Mouse (Mus musculus): ENCODE measurements at regions not wholly inside any gene's neighbourhood (a gene's known extent, or its start where the extent isn't known, plus 50 kb on each side); places are given as distances from the start of the nearest gene placed in this dataset.

DNA sequence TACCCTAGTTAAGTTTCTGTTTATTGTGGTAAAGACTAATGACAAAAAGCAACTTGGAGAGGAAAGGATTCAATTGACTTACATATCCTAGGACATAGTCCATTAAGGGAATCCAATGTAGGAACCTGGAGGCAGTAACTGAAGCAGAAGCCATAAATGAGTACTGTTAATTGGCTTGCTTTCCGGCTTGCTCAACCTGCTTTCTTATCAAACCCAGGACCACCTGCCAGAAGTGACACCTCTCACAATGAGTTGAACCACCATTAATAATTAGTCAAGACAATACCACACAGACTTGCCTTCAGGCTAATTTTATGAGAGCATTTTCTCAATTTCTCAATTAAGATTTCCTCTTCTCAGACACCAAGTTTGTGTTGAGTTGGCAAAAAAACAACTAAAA is 148.8 kb downstream of the Ccser2 start:
- no peak for DNase-seq

DNA sequence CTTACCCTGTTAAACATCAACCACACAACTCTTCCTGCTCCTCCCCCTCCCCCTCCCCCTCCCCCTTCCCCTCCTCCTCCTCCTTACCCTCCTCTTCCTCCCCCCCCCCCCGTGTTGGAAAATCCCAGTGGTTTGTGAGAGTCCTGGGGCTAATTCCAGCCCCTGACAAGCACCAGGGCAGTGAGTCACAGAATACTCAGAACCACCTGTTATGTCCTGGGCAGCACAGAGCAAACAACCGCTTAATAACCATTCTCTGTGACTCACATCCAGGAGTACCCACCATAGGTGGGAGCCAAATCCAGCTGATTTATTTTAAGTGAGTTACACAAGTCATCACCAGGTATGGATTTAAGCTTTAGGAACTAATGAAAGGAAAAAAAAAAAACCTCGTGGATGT is 166.2 kb downstream of the Ccser2 start:
- no peak for DNase-seq

DNA sequence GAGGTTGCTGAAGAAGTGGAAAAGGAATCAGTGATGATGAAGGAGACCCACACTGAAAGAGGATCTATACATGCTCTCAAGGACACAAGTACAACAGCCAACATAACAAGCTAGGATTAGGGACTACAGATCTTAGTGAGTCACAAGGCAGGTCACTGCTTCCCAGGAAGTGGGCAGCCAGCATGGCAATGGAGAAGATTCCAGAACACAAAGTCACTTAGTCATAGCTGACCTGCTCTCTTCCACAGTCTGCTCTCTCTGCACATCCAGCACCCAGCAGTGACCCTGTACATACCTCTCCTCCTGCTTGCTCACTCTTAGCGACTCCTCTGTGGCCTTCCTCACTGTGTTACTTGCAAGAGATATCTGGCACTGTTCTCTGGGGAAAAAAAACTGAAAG is 168.8 kb downstream of the Ccser2 start:
- no peak for DNase-seq

DNA sequence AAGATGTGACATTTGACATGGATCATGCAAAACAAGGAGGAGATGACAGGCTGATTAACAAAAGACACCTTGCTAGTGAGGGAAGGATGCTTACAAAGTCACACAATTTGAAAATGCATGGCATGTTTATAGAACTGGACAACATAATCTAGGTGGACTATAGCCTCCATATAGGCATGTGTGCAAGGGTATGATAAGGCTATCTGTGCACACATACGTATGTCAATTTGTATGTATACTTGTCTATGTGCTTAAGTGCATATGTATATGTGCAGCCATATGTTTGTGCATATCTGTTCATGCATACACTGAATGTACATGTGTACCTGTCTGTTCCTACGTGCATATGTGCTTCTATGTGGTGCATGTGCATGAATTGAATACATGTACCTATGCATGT is 186.7 kb downstream of the Ccser2 start:
- DNase-seq = no peak

DNA sequence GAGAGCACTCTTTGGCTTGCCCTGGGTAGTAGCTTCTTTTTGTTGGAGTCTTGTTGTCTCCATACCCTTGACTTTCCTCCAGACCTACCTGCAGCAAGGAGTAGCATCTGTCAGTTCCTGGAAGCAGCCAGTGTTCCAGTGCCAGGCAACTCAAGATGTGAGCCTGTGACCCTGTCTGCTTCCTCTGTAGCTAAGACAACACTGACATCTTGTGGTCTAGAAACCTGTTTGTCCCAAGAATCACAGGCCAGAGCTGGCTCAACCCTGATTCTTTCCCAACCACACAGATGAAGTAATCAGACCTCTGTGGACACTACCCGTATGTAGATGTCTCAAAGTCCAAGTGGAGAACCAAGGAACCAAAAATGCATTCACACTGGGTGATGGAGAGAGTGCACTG is 189.6 kb downstream of the Ccser2 start:
- DNase-seq = no peak

DNA sequence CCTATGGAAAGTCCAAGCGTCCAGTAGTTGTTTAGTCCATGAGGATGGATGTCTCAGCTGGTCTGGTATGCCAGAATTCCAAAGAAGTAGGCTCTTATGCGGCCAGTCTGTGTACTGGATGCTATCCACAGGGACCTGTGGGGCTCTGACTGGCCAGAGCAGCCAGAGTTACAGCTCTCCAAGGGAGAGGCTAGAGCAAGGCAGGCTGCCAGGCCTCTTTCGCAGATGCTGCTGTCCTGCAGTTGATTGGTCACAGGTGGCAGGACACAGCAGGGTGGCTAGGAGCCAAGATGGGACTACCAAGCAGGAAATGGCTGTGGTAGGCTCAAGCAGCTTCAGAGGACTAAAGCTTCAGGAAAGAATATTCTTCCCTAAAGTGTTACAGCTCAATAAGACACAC is 194.2 kb downstream of the Ccser2 start:
- peak; percentile 30 for DNase-seq

DNA sequence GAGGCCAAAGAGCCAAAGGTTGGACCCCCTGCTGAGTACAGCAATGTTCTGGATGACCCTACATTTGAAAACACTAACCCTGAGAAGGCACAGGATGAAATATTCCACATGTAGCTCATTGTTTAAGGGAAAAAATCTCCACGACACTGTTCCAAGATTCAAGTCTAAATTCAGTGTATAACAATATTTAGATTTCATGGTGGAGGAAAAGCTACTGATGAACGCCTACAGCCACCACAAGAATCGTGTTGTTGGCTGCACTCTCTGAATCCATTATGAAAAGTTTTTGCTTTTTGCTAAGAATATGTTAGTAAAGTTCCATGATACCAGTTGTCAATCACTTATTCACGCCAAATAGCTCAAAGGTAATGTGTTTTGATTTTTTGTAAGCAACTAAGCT is 204.2 kb downstream of the Ccser2 start:
- DNase-seq = no peak

DNA sequence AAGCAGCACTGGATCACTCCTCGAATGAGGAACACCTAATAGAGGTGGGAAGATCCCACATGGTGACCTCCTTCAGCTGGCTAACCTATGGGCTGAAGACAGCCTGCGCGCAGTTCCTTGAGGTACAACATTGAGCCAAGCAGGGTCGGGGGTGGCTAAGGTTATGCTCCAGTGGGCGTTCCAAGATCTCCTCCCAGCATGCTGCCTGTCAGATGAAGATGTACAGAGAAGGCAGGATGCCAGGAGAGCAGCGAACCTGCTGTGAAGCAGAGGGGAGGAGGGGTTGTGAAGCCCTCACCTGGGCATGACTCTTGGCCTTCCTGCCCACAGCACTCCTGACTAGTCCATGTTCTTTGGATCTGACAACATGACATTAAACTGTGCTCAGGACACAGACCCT is 212.5 kb downstream of the Ccser2 start:
- no peak for DNase-seq

DNA sequence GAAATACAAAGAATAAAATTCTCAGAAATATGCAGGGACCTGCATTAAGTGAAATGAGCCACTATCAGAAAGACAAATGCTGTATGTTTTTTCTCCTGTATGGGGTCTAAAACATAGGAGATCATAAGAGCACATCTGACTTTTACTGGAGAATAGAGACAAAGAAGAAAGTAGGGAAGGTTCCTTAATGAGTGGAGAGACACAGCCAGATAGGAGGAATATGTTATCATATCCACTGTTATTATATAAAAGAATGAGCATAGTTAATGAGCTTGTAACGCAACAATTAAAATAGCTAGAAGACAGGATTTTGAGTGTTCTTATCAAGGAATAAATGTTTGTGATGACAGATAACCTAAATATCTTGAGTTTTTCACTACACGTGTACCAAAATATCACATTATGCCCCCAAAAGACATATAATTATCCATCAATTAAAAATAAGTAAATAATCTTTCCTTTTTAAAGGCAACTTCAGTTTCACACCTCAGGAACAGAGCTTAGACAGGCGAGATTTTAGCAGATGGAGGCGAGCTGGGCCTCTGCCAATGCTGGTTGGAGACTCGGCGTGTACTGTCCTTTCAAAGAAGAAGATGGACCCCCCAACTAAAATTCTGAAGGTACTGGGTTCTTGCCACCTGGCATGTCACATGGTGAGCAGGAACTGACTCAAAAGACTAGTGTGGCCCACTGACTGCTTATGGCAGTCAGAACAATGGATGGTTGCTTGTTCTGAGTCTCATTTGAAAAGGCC is 220.3 kb downstream of the Ccser2 start:
- no peak for DNase-seq

DNA sequence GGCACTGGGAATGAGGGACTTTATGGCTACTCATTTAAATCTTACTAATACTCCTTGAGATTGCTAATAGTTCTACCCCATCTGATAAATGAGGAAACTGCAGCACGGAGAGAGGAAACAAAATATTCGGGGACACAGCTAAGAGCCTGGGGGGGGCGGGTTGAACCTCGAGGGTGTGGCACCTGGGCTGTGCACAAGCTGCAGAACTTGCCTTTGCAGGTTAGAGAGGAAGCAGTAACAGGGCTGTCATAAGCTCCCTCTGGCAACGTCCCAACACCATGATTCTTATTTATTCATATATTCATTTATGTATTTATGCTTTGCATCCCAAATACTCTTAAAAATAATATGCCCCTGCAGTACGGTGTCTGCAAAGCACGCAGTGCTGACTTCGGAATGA is 237.5 kb downstream of the Ccser2 start:
- no peak for DNase-seq

DNA sequence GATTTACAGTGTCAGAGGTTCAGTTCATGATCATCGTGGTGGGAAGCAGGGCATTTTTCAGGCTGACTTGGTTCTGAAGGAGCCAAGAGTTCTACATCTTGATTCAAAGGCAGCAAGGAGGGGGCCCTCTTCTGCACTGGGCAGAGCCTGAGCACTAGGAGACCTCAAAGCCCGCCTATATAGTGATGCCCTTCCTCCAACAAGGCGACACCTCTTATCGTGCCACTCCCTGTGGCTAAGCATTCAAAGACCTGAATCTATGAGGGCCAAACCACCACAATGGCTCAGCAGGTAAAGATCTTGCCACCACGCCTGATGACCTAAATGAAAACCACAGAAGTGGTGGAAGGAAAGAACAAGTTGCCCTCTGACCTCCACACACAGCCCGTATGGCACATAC is 242.5 kb downstream of the Ccser2 start:
- no peak for DNase-seq

DNA sequence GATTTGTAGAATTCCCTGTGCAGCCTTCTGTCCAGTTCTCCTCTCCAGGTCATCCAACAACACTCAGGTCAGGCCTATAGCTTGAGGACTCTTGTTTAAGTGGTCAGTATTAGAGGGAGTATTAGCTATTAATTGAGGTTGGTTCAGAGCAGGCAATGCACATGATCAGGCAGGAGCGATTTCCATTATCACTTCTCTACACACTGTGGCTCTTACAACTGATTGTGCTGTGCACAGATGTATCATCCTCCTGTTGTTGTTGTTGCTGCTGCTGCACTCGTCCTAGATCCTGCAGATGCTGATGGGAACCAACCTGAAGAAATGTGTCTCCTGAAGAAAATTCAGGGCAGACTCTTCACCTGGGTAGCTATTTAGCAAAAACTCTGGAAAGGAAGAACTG is 252.9 kb downstream of the Ccser2 start:
- no peak for DNase-seq

DNA sequence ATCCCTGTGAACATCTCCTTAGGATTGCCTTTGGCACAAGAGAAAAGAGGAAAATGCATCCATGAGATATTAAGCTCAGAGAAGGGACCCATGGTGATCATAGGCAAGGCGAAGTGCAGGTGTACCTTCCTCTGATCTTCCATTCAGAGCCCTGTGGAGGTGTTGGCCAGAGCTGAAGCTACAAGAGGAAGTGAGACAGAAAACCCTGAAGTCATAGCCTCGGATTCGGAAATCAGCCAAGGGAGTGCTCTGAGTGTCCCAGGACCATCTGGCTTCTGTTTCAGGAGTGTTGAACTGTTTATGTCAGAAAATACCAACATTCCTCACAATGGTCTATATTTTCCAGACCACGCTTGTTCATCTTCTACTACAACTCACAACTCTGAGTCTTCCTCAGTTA is 271.6 kb downstream of the Ccser2 start:
- no peak for DNase-seq

DNA sequence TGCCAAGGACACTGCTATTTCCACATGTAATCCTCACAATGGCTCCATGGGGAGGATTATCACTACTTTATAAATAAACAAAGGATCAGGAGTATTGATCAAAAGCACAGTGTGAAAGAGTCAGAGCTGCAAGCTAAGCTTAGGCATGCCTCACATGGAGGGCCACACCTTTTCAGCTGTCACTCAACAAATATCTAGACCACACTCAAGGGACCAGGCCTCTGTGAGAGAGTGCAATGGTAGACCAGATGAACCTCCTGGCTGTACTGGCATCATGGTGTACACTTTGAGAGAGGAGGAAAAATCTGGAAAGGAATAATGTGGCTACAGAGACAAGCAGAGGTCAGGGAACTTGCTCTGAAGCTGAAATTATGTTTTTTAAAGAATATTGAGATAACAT is 276.6 kb downstream of the Ccser2 start:
- no peak for DNase-seq

DNA sequence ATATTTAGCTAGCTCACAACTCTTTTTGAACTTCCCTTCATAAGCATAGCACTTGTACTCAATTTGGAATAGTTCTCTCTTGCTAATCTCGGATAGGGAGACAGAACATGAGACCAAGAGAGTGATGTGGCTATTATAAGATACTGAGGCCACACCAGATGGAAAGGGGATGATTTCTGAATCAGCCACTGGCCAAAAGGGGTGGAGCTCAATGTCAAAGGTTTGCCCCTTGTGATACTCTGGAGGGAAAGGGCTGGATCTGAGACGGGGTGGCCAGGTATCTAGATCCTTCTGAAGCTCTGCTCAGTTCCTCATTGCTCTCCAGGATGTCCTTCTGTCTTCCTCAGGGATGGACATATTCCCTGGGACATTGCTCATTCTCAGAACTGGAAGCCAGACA is 277.6 kb downstream of the Ccser2 start:
- no peak for DNase-seq

DNA sequence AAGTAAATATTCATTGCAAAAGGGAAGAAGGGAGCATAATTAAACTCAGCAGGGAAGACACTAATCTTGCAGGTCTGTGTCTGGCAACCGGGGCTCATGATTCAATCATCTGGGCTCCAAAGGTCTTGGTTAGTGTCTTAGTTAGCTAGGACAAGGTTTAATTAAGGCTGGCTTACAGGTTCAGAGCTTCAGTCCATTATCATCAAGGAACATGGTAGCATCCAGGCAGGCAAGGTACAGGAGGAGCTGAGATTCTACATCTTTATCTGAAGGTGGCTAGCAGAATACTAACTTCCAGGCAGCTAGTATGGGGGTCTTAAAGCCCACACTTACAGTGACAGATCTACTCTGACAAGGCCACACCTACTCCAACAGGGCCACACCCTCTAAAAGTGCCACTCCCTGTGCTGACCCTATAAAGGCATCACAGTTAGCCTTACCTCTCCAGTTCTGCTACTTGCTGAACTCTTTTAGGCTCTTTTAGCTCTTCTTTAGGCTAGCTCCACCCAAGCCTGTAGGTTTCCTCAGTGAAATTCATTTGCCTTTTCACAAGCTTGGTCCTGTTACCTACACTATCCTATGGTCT is 309.8 kb downstream of the Ccser2 start:
- DNase-seq = no peak

DNA sequence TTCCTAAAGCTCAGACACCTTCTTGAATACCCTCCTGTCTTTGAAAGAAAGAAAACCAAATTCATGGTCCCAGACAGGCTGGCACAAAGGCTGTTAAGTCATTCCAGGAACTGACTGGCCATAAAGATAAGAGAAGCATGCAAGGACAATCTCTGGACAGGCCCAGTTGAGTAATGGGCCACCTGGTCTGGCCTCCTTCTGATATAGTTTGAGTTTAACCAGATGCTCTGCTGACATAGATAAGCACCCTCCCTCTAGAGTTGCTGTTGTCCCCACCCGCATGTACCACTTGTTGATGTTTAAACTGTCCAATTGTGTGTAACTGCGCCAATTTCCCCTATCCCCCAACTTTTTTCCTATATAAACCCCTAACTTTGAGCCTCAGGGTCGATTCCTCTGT is 310.4 kb downstream of the Ccser2 start:
- DNase-seq = no peak

DNA sequence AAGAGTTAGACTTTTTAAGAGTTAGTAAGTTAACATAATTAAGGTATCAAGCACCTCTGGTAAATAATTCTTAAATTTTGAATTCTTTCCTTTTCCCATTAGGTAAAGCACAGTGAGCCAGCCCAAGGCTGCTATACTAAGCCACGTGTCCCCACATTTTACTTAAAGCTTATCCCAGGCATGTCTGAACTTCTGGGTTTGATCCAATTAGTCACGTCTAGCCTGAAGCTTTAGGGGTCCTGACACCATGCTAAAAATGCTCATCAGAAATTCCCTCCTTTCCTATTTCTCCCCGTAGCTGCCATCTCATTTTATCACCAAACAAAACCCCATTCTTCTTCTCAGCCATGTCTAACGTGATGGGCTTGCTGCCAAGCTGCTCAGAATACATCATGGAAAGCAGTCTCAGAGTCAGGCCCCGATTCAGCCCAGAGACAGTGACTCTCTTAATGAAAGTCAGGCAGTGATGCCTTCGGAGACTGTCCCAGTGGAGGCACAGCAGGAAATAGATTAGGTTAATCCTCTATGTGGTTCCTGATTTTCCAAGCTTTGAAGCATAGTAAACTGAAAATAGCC is 315.5 kb downstream of the Ccser2 start:
- DNase-seq = no peak

DNA sequence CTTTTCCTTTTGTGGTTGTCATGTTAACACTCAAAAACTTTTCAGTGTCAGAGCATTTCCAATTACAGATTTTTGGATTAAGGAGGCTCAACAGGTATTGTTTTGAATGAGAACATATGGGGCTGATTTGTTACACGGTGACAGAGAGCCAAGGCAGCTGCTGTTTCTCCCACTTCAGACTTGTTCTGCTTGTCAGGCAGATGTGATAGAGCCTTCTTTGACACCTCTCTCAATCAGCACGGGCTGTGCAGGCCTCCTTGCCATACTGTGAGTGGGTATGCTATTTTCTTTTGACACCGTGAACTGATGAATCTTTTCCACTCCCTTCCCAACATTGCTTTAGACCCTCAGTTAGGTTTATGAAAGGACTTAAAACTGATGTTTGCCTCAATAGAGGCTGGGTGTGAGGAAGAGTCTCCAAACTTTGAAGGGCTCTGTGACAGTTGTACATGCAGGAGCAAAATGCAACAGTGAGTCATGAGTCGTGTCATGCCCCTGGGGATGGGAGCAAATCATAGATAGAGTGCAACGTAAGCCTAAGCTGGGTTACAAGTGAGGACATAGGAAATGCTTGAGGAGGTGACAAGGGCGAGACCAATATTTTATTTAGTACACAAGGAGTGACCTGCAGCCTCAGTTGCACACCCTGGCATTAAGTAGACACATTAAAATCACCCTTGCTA is 317.4 kb downstream of the Ccser2 start:
- DNase-seq = no peak

DNA sequence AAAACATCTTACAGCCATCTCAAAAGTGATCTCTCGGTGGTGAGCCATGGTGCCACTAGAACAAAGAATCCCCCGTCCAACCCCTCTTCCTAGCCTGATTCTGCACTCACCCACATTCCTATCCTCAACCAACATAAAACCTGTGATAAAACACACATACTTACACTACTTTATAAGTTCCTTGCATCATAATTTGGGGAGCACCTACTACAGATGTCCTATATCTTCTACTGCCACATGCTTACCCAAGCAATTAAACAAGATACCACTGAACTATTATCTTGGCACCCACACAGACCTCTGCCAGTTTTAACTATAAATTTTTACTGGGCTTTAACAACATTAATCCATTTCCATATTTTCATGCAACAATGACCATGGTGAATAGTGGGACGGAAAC is 321.9 kb downstream of the Ccser2 start:
- no peak for DNase-seq

DNA sequence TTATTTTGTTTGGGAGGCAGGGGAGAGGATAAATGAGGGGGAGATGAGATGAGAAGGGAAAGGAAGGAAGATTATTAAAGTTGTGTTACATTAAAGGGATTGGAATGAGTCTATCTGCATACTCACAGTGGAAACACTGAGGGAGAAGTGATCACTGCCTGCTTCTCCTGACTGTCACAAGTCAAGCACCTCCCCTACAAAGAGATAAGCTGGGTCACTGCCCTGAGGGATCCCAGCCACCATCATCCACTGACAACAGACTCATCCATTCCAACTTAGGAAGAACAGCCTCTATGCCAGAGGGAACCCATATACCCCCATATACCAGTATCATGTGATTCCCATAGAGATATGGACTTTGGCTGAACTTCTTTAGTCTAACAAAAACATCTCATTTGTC is 322.3 kb downstream of the Ccser2 start:
- DNase-seq = no peak

DNA sequence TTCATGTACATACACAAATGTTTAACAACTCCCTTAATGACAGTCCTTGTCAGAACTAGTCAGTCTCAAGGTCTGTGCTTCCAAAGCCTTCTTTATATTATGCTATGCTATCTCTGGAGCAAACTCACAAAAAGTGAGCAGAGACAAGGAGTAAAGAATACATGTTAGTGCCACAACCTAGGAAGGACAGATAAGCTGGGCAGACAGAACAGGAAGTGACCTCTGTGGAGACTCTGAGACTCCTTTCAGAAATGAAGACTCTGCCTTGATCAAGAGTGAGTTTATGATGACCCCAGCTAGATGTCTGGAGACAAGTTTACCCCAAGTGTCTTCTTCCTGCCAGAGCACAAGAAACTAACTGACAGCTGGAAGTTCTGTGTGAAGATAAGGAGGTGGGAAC is 343.8 kb downstream of the Ccser2 start:
- DNase-seq = no peak

DNA sequence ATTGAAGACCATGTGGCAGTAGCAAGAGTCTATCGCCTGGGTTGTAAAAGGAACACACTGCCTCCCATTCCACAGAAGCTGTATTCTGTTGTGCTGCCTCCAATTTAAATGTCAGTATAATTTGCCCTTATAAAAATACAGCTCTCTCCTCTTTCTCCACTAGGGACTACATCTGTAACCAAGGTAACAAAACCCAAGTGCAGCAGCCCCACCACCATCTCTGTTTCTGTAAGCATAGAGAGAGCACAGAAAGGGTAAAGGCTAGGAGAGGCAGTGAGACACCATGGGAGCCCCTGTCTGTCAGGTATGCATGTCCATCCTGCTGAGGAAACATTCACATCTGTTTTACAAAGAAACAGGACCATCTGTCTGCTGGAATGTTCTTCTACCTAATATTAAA is 344.4 kb downstream of the Ccser2 start:
- no peak for DNase-seq

DNA sequence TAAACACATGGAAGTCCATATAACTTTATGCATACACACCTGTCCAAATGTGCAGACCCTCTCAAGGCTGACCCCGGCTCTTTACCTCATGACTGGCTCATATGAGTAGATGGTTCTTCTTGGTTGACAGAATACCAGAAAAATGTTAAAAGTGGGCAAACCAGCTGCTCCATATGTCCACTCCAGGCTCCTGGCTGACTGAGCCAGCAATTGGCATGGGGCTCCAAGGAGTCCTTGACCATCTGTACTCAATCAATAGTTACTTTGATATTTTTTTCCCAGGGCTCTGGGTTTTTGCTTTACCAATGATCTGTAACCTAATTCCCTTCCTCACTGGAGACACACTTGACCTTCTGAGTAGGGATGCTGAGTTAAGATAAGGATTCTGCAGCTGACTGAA is 345.5 kb downstream of the Ccser2 start:
- DNase-seq = no peak
